Mouse (Mus musculus): ENCODE data around the gene Eln.

The Eln gene

DNA sequence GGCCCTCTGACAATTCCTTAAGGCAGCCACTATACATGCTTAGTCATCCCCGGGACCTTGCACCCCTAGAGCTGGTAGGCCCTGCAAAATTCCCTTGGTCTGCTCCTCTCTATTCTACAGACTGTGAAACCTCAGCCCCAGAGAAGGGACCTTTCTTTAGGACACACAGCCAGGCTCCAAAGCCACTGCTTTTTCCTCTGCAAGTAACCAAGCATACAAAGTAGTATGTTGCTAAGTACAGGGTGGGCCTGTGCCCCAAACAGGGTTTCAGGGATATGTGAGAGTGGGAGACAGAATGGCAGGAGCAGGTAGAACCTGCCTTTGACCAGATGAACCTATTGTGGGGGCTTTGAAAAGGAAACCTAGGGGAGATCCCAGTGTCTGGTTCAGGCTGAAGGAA is 59.9 kb downstream of the Eln start:
- no peak for DNase-seq (ENCODE audit: extremely low read depth, low read depth, low spot score)

DNA sequence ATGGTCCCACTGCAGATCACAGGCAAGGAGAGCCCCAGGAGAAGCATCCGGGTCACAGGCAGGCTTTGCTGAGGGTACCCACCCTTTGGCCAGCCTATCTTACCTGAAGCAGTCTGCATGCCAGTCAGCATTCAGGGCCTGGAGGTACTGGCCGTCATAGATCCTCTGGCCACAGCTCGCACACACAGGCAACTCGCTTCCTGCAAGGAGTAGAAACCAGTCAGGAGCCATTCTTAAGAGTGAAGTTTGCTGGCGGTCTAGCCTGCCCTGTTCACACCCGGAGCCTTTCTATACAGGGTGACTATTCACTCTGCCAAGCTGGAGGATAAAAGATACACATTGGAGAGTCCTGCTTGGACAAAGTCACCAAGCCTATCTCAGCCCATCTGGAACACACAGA is 60.6 kb downstream of the Eln start:
- DNase-seq (ENCODE audit: extremely low read depth, low read depth, low spot score) = no peak

DNA sequence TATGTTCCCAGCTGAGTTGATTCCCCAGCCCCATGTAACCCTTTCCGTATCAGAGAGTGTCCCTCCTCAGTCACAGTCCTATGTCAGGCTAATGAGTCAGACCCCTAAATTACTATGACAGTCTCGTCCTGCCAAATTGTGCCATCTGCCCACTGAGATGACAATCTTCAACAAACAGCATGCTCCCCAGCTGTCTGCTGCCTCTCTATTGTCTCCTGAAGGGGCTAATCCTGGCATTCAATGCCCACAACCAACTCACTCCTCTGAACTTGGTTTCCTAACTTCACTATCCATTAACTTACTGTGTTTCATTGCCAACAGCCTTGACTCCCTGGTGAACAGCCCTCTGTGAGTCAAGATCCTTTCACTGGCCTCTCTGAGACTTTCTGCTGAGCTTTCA is 62.7 kb downstream of the Eln start:
- no peak for DNase-seq (ENCODE audit: extremely low read depth, low read depth, low spot score)

DNA sequence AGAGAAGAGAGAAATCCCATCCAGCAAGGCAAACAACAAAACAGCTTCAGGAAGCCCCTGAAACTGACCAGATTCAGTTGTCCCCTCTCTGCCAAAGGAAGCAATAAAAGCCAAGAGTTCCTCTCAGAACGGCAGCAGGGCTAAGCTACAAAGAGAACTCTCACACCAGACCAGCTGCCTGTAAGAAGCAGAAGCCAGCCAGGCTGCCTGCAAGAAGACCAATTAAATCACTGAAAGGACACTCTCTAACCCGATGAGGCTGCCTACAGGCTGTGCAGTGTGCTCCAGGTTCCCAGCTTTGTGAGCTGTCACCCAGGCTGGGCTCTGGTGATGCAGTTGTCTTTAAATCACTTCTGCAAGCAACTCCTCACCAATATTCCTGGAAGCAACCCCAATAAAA is 63.3 kb downstream of the Eln start:
- DNase-seq (ENCODE audit: extremely low read depth, low read depth, low spot score) = no peak

DNA sequence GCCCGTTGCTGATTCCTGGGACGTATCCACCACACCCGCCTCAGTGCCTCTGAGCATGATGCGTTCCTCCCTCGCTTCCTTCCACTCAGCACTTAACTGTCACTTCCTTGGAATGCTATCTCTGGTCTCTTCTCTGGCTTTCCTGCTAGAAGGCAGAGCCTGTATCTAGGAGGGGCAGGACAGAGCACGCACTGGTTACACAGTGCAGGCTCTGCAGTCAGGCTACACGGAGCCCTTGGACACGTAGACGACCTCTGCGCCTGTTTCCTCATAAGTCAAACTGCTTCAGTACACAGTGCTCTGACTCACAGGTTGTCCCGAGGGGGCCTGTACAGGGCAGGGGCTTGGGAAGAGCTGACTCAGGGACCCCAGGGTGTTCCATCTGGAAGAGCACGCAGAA is 66.9 kb downstream of the Eln start:
- no peak for DNase-seq (ENCODE audit: extremely low read depth, low read depth, low spot score)

DNA sequence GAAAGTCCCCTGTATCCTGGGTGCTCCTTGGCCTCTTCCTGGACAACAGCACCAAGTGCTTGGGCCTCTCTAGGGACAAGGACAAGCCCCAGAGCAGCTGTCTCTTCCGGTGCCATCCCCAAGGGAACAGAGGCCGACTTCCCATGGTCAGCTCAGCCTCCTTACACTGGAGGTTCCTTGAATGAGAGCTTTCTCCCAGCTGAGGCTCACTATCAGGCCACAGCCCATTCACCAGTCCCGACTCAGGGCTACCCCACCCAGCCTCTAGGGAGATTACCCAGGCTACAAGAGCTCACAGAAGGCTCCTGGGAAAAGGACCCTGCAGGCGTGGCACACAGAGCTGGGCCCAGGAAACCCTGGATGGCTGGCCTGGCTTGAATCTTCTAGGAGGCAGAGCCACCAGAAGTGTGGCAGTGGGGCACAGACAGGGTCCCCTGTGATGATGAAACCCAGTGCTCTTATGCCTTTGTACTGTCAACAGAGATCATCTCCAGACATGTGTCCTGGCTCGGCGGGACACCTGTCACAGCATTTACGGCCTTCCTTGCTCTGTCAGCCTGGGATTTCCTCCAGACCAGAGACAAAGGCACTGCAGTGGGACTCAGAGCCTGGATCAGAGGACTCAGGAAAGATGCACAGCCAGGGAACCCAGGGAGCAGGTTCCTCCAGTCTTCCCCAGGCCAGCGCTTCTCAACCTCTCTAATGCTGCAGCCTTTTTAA is 68.1 kb downstream of the Eln start:
- DNase-seq (ENCODE audit: extremely low read depth, low read depth, low spot score) = no peak

DNA sequence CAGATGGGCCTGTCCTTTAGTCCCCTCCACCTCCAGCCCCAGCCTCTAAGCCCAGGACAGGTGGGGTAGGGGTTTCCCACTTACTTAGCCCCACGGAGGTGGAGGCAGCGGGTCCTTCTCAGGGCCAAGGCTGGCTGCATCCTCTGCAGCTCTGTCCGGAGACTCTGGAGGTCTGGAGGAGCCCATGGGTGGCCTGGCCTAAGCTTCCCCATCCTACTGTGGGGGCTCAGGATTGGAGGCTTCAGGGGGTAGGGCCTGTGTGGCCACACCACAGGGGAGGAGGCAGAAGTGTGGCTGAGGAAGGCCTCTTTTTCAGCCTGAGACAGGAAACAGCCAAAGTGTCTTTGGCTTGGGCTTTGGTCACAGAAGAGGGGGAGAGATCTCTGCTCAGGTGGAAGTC is 69.1 kb downstream of the Eln start:
- DNase-seq (ENCODE audit: extremely low read depth, low read depth, low spot score) = no peak

DNA sequence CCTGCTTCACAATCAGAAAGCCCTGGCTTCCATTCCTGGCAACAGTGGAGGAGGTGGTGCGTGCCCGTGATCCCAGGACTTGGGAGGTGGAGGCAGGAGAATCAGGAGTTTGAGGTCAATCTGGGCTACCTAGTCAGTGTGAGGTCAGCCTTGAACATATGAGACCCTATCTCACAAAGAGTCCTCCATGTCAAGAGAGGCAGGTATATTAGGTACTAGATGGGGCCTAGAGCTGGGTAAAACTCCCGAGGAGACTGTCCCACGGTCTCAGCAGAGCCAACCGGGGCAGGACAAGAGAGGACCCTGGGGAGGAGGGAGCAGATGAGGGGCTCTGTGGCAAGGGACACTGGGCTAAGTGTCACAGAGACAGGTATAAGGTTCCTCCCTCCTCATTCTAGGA is 69.6 kb downstream of the Eln start:
- DNase-seq (ENCODE audit: extremely low read depth, low read depth, low spot score) = no peak

DNA sequence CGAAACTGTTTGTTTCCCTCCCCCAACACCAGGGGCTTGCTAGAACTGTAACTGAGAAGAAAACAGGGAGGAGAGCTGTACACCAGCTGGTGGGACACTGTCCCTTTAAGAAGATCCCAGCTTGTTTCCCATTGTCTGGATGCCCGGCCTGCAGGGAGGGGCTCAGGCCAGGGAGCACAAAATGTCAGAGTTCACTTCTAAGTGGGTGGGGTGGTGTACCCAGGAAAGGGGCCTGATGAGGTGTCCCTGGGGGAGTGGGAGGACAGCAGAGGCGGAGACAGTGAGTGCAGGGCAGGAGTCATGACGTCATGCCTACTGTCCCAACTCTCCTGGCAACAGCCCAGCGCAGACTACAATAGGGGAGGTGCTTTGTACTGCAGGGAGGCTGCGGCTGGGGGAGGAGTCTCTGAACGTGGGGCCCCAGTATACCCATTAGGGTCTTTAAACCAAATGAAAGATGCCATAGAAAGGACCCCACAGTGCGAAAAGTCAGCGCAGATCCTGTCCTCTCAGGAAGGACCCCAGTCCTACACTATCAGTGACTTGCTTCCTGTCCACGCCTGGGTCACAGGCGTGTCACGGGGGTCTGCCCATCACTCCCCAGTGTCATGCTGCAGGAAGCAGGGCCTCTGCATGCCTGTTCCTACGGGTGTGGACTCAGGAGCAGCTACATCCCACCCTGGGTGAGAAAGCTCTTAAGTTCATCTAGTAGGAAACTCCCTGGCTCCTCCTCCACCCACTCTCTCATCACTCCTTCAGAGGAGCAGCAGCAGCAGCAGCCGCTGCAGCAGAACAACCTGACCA is 71.0 kb downstream of the Eln start:
- DNase-seq (ENCODE audit: extremely low read depth, low read depth, low spot score) = no peak

DNA sequence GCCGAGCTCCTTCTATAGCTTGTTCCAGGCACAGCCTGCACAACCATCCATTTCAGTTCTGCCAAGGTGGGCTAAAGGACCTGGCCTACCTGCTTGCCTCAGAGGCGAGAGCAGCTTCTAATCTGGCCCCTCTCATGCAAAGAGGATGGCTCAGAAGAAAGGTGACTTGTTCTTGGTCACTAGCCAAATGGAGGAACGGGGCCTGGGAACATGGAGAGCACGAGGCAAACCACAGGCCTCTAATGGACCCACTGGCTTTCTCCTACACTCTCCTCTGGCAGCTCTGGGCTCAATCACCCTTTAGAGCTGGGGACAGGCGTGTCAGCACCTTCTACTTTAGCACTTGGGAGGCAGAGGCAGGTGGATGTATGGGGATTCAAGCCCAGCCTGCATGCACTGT is 72.1 kb downstream of the Eln start:
- DNase-seq (ENCODE audit: extremely low read depth, low read depth, low spot score) = no peak

DNA sequence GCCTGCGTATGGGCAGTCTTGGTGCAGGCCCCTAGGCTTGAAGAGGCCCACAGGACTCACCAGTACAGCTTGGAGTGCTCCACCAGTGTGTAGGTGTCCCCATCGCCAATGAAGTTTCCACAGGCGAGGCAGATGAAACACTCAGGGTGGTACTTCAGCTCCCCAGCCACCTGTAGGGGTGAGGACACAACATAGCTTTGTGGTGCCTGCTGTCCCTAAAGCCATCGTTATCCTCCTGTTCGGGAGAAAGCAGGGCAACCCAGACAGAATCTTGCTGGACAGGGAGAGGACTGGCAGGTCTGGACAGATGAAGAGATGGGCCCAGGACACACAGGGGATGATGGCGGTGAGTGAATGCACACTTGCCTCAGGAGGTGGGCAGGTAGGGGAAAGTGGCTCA is 74.5 kb downstream of the Eln start:
- no peak for DNase-seq (ENCODE audit: extremely low read depth, low read depth, low spot score)

DNA sequence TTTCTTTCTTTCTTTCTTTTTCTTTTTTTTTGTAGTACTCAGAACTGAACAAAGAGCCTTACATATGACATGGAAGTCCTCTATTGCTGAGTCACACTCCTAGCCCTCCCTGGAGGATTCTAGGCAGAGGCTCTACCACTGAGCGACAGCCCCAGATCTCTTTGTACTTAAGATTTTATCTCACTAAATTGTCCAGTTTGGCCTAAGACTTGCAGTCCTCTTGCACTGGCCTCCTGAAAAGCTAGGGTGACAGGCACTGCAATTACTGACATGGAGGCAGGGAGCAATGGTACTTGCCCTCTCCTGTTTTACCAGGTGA is 75.0 kb downstream of the Eln start:
- no peak for DNase-seq (ENCODE audit: extremely low read depth, low read depth, low spot score)

DNA sequence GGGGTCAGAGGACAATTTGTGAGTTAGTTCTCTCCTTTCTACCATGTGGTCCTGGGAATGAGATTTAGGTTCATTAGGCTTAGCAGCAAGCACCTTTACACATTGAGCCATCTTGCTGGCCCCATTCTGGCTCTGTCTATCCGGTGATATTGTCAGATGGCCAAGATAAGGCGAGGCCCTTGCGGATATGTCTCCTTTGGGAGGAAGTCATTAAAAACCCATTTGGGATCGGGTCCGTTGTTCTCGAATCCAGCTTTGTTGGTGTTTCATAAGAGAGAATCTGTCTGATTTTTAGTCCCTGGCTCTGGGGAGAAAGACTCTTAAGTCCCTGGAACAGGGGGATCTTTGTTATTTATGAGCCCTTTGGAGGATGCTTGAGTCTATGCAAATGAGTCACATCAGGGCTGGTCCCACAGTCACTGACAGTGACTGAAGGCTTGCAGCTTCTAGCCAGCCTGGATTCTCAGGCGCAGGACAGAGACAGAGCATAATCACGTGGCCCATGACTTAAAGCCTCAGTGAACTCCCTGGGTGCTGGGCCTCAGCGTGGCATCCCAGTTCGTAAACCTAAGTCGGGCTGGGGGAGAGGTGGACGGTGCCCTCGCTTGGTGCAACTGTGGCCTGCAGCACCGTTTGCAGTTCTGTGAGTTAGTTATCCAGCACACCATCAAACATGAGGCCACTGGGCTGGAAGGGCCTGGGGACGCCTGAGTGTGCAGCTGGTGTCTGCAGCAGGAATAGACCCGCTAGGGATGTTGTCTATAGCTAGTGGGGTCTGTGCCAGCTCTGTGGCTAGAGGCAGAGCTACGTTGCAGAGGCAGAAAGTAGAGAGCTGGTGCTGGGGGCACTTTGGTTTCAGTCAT is 75.6 kb downstream of the Eln start:
- no peak for DNase-seq (ENCODE audit: extremely low read depth, low read depth, low spot score)

DNA sequence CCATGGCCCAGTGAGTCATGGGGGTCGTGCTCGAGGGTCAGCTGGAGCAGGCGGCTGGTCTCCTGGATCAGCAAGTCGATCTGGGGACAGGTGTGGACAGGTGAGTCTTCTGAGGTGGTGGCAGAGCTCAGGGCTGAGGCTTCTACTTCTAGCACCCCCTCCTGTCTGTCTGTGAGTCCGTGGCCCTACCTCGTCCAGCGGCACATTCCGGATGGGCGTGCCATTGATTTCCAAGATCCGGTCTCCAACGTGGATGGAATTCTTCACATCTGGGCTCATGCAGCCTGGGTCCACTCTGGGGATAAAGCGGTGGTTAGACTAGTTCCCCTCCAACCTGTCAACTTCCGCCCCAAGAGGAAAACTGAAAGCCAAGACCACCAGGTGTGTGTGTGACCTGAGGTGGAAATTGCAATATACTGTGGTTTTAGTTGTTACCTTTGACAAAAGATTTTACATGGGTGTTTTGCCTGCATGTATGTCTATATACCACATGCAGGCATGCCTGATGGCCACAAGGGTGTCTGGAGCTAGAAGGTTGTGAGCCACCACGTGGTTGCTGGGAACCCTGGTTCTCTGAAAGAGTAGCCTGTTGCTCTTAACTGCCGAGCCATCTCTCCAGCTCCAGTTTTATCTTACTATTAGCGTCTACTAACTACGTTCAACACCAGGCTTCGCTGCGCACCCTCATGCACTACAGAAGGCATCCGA is 78.0 kb downstream of the Eln start:
- no peak for DNase-seq (ENCODE audit: extremely low read depth, low read depth, low spot score)

DNA sequence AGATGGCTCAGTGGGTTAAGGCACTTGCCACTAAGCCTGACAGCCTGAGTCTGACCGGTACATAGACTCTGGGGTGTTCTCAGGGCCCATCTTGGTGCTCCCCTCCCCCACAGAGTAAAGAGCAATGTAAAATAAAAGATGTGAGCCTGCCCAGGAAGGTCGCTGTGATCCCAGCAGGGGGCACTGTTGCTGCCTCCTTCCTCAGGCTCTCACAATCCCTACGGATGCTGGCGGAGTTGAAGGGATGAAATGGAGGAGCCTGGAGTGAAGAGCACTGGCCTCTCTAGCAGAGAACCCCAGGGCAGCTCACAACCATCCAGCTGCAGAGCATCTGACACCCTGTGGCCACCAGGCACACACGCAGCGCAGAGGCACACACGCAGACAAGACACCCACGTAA is 78.6 kb downstream of the Eln start:
- DNase-seq (ENCODE audit: extremely low read depth, low read depth, low spot score) = no peak

DNA sequence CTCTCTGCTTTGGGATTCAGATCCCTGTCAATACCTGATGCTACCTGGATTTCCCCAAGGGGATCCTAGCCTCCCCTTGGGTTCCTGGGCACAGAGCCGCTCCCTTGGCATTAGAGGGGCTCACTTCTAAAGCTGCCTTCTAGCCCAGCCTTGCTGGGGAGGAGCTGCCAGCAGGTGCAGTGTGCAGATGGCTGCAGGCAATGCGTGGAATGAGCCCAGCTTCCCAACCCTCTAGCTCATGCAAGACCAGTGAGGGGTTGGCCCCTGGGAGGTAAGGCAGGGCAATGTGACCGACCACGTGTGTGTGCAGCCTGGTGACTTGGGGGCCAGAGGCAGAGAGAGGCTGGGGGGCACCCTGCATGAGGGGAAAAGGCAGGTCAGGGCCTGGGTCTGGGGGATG is 90.4 kb downstream of the Eln start:
- no peak for DNase-seq (ENCODE audit: extremely low read depth, low read depth, low spot score)
